Mouse (Mus musculus) lung, embryonic 15.5 days (tissue): ENCODE measurements around the gene Dnah2. TPM values are rescaled to one million over a fixed set of nuclear protein-coding genes. Genes with fewer than 3 reads are reported as not detected.
"Not testable (repeated sequence)": the region's sequence is repeated elsewhere in the genome, so short reads cannot be mapped to it uniquely, and the experiment has no call there.

ENCODE experiments used
- ATAC-seq: fragments of 200-750 bp; cut with Nextera tagmentation; 2 replicates; pipeline ENCODE4 v1.8.0; 2017; ENCODE audit warnings: moderate number of reproducible peaks, borderline replicate concordance; ENCODE audit not compliant: low FRiP score, low TSS enrichment; ENCODE audit errors: extremely low read depth
- H3K27ac ChIP-seq: fragments of 300-500 bp; sonication (generic); 2 replicates; pipeline ENCODE4 v1.5.1; 2015; ENCODE audit warnings: moderate library complexity, mild to moderate bottlenecking, inconsistent platforms
- H3K27me3 ChIP-seq: fragments of 300-500 bp; sonication (generic); 2 replicates; pipeline ENCODE4 v1.6.1; 2015; ENCODE audit warnings: inconsistent platforms
- H3K36me3 ChIP-seq: fragments of 300-500 bp; sonication (generic); 2 replicates; pipeline ENCODE4 v1.6.1; 2015; ENCODE audit warnings: inconsistent platforms
- H3K4me1 ChIP-seq: fragments of 300-500 bp; sonication (generic); 2 replicates; pipeline ENCODE4 v1.6.1; 2015; ENCODE audit warnings: inconsistent platforms
- H3K4me2 ChIP-seq: fragments of 300-500 bp; sonication (generic); 2 replicates; pipeline ENCODE4 v1.6.1; 2015; ENCODE audit warnings: inconsistent platforms, mild to moderate bottlenecking, moderate library complexity
- H3K4me3 ChIP-seq: fragments of 300-500 bp; sonication (generic); 2 replicates; pipeline ENCODE4 v1.5.1; 2015; ENCODE audit warnings: mild to moderate bottlenecking, inconsistent platforms
- H3K9ac ChIP-seq: fragments of 300-500 bp; sonication (generic); 2 replicates; pipeline ENCODE4 v1.6.1; 2015; ENCODE audit warnings: inconsistent platforms
- H3K9me3 ChIP-seq: fragments of 300-500 bp; sonication (generic); 2 replicates; pipeline ENCODE4 v1.6.1; 2016; ENCODE audit warnings: inconsistent platforms
- WGBS: fragments of 180-500 bp; shearing (Covaris S2); methylation state at CpG from one replicate; pipeline ENCODE4 v1.1.7; 2015; 5-methylcytosine and 5-hydroxymethylcytosine counted together
- polyA plus RNA-seq: library from polyadenylated mRNA; unstranded; fragments of >200 nt; fragmentation: Nextera tagmentation; extraction: Ambion mirVana; gene quantifications from 2 replicates; pipeline ENCODE4 v1.2.1, GENCODE M21; 2015

Gene Dnah2
- polyA plus RNA-seq, 1 experiment from 2014 or later = 1.1 TPM

- peak overlapping the region; percentile 55 for H3K4me3 ChIP-seq
- peak overlapping the region; percentile 93 for H3K4me2 ChIP-seq
- no peaks in the 10 kb centered on the region for H3K36me3 ChIP-seq
- H3K27me3 ChIP-seq = peaks cover 11% of the 10 kb centered on the region; the same call in 1 of the 2 replicates
- H3K9ac ChIP-seq = peak overlapping the region; percentile 51
- H3K4me1 ChIP-seq = peaks cover 11% of the 10 kb centered on the region
- peak; percentile 72 for ATAC-seq
- under 1% methylated on average over 44 of the region's 44 CpGs for WGBS
- no peaks in the 10 kb centered on the region for H3K9me3 ChIP-seq
- peak overlapping the region; percentile 88 for H3K27ac ChIP-seq
These were observed 2.4 kb downstream of the Dnah2 start for GRCm38 (mm10) chr11:69546423-69547053.

- H3K4me3 ChIP-seq = peak overlapping the region; percentile 55
- no peaks in the 10 kb centered on the region for H3K9me3 ChIP-seq
- H3K9ac ChIP-seq = peak overlapping the region; percentile 51
- peaks cover 11% of the 10 kb centered on the region; the same call in 1 of the 2 replicates for H3K27me3 ChIP-seq
- ATAC-seq = no peak
- peak overlapping the region; percentile 93 for H3K4me2 ChIP-seq
- H3K36me3 ChIP-seq = no peaks in the 10 kb centered on the region
- peak overlapping the region; percentile 88 for H3K27ac ChIP-seq
- H3K4me1 ChIP-seq = peaks cover 11% of the 10 kb centered on the region
- WGBS = 12% methylated on average over 7 of the region's 7 CpGs
These were observed 3.0 kb downstream of the Dnah2 start for GRCm38 (mm10) chr11:69545957-69546356.

DNA sequence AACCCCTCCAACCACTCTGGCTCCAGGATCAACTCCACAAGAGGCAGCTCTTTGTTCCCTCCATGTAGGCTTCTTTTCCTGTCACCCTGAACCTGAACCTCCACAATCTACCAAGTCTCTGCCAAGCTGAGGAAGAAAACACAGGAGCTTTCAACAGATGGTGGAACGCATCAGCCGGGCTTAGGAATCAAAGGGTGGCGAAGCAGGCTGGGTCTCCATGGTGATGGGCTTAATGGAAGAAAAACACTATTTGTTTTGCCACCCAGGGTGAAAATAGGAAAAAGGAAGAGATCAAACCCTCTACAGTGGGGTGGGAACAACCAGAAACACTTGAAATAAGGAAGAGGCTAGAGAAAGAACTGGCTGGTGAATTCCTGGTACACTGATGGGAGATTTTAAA lies 5.3 kb downstream of the Dnah2 start:
- H3K4me2 ChIP-seq = no peak overlapping the region
- H3K9me3 ChIP-seq = no peaks in the 10 kb centered on the region
- WGBS = 45% methylated on average over 3 of the region's 3 CpGs
- no peak overlapping the region for H3K27ac ChIP-seq
- no peak for ATAC-seq
- peaks cover 11% of the 10 kb centered on the region for H3K4me1 ChIP-seq
- no peaks in the 10 kb centered on the region for H3K27me3 ChIP-seq
- no peaks in the 10 kb centered on the region for H3K36me3 ChIP-seq
- H3K4me3 ChIP-seq = no peak overlapping the region
- no peak overlapping the region for H3K9ac ChIP-seq

GRCm38 (mm10) chr11:69541741-69542140 lies 7.2 kb downstream of the Dnah2 start:
- not testable (repeated sequence) for H3K36me3 ChIP-seq, ATAC-seq, H3K4me2 ChIP-seq, H3K9me3 ChIP-seq, H3K27ac ChIP-seq, H3K27me3 ChIP-seq, H3K4me1 ChIP-seq, H3K4me3 ChIP-seq, H3K9ac ChIP-seq
- WGBS = 66% methylated on average over 1 of the region's 3 CpGs

GRCm38 (mm10) chr11:69540700-69541099 lies 8.2 kb downstream of the Dnah2 start:
- WGBS = 95% methylated on average over 2 of the region's 2 CpGs
- no peaks in the 10 kb centered on the region for H3K27me3 ChIP-seq
- no peaks in the 10 kb centered on the region for H3K9me3 ChIP-seq
- no peaks in the 10 kb centered on the region for H3K4me1 ChIP-seq
- no peak overlapping the region for H3K27ac ChIP-seq
- no peak overlapping the region for H3K9ac ChIP-seq
- no peak overlapping the region for H3K4me2 ChIP-seq
- no peak for ATAC-seq
- H3K4me3 ChIP-seq = no peak overlapping the region
- no peaks in the 10 kb centered on the region for H3K36me3 ChIP-seq

- Histone ChIP-seq H3K4me1 (no peaks in the 10 kb centered on the region), H3K36me3 (no peaks in the 10 kb centered on the region), H3K4me3 (no peak overlapping the region), H3K9me3 (no peaks in the 10 kb centered on the region), H3K27me3 (no peaks in the 10 kb centered on the region), H3K4me2 (no peak overlapping the region), H3K9ac (no peak overlapping the region), H3K27ac (no peak overlapping the region)
- no peak for ATAC-seq
- WGBS = 61% methylated on average over 1 of the region's 1 CpGs
These were observed 13.9 kb downstream of the Dnah2 start for GRCm38 (mm10) chr11:69534990-69535389.

DNA sequence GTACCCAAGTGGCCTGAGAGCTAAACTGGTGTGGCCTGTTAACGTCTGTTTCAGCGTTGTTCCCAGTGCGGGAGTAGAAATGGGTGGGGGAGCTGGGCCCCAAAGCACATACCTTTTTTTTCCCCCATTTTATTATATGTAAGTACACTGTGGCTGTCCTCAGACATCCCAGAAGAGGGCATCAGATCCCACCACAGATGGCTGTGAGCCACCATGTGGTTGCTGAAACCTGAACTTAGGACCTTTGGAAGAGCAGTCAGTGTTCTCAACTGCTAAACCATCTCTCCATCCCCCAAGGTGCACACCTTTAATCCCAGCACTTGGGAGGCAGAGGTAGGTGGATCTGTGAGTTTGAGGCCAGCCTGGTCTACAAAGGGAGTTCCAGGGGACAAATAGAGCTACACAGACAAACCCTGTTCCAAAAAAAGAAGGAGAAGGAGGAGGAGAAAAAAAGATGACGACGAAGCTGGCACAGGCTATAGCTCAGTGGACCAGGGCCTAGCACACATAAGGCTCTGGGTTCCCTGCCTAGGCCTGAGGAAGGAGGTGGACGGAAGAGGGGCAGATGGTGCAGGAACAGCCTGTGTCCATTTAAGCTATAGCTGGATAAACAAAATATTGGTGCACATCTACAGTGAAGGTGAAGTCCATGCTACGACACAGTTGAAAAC lies 16.3 kb downstream of the Dnah2 start:
- peaks cover 3% of the 10 kb centered on the region; the same call in 1 of the 2 replicates for H3K4me1 ChIP-seq
- no peak overlapping the region for H3K4me2 ChIP-seq
- ATAC-seq = no peak
- no peak overlapping the region for H3K4me3 ChIP-seq
- no peak overlapping the region for H3K9ac ChIP-seq
- no peak overlapping the region for H3K27ac ChIP-seq
- H3K36me3 ChIP-seq = no peaks in the 10 kb centered on the region
- H3K27me3 ChIP-seq = no peaks in the 10 kb centered on the region
- 67% methylated on average over 7 of the region's 7 CpGs for WGBS
- no peaks in the 10 kb centered on the region for H3K9me3 ChIP-seq

GRCm38 (mm10) chr11:69530755-69531154 lies 18.2 kb downstream of the Dnah2 start:
- not testable (repeated sequence) for H3K9ac ChIP-seq, H3K4me3 ChIP-seq, H3K4me1 ChIP-seq, H3K27me3 ChIP-seq, H3K36me3 ChIP-seq, H3K9me3 ChIP-seq, ATAC-seq, H3K4me2 ChIP-seq, H3K27ac ChIP-seq
- WGBS = 92% methylated on average over 6 of the region's 6 CpGs

- not testable (repeated sequence) for H3K9me3 ChIP-seq, H3K4me3 ChIP-seq, H3K27me3 ChIP-seq, H3K36me3 ChIP-seq, H3K4me1 ChIP-seq, H3K9ac ChIP-seq, H3K27ac ChIP-seq, H3K4me2 ChIP-seq, ATAC-seq
- 82% methylated on average over 3 of the region's 3 CpGs for WGBS
These were observed 18.6 kb downstream of the Dnah2 start for GRCm38 (mm10) chr11:69530281-69530680.

GRCm38 (mm10) chr11:69528031-69528390 lies 20.9 kb downstream of the Dnah2 start:
- Histone ChIP-seq H3K4me2 (no peak overlapping the region), H3K9me3 (no peaks in the 10 kb centered on the region), H3K4me1 (peaks cover 5% of the 10 kb centered on the region; the same call in 1 of the 2 replicates), H3K4me3 (no peak overlapping the region), H3K27ac (no peak overlapping the region), H3K9ac (no peak overlapping the region), H3K36me3 (no peaks in the 10 kb centered on the region), H3K27me3 (no peaks in the 10 kb centered on the region)
- ATAC-seq = no peak
- WGBS = 84% methylated on average over 4 of the region's 4 CpGs

- no peaks in the 10 kb centered on the region for H3K36me3 ChIP-seq
- peak overlapping the region; percentile 55 for H3K4me2 ChIP-seq
- H3K4me1 ChIP-seq = peaks cover 5% of the 10 kb centered on the region; the same call in 1 of the 2 replicates
- H3K4me3 ChIP-seq = peak overlapping the region; percentile 29
- H3K27ac ChIP-seq = no peak overlapping the region
- ATAC-seq = no peak
- H3K9me3 ChIP-seq = no peaks in the 10 kb centered on the region
- H3K27me3 ChIP-seq = no peaks in the 10 kb centered on the region
- WGBS = 14% methylated on average over 30 of the region's 30 CpGs
- H3K9ac ChIP-seq = peak overlapping the region; percentile 10; the same call in 1 of the 2 replicates
These were observed 21.5 kb downstream of the Dnah2 start for GRCm38 (mm10) chr11:69527098-69528030.

- Histone ChIP-seq H3K4me3 (no peak overlapping the region), H3K27me3 (no peaks in the 10 kb centered on the region), H3K36me3 (no peaks in the 10 kb centered on the region), H3K4me1 (peaks cover 5% of the 10 kb centered on the region; the same call in 1 of the 2 replicates), H3K9me3 (no peaks in the 10 kb centered on the region), H3K9ac (no peak overlapping the region), H3K27ac (no peak overlapping the region), H3K4me2 (peak overlapping the region; percentile 55)
- 55% methylated on average over 4 of the region's 4 CpGs for WGBS
- ATAC-seq = no peak
These were observed 22.3 kb downstream of the Dnah2 start for GRCm38 (mm10) chr11:69526631-69527030.
